Mouse (Mus musculus) hindbrain, embryonic 14.5 days (tissue): ENCODE data around the gene Rhou. TPM values are rescaled to one million over a fixed set of nuclear protein-coding genes. Genes with fewer than 3 reads are reported as not detected.

ENCODE experiments used
- ATAC-seq: fragments of 200-750 bp; cut with Nextera tagmentation; 2 replicates; pipeline ENCODE4 v1.8.0; 2017; ENCODE audit warnings: moderate number of reproducible peaks, mild to moderate bottlenecking, moderate TSS enrichment, moderate library complexity; ENCODE audit not compliant: low FRiP score
- DNase-seq: peaks from one replicate; pipeline ENCODE4 v3.0.0-alpha.2; 2015; ENCODE audit warnings: low spot score
- H3K27ac ChIP-seq: fragments of 300-500 bp; sonication (generic); 2 replicates; pipeline ENCODE4 v1.5.1; 2014; ENCODE audit warnings: mild to moderate bottlenecking, moderate library complexity
- H3K27me3 ChIP-seq: fragments of 300-500 bp; sonication (generic); 2 replicates; pipeline ENCODE4 v1.6.1; 2014; ENCODE audit warnings: mild to moderate bottlenecking, low read length, mixed read lengths; ENCODE audit not compliant: control insufficient read depth, insufficient read depth
- H3K36me3 ChIP-seq: fragments of 300-500 bp; sonication (generic); replicated peaks from 2 replicates; pipeline ENCODE4 v1.6.1; 2014; ENCODE audit not compliant: control insufficient read depth, insufficient read depth
- H3K4me1 ChIP-seq: fragments of 300-500 bp; sonication (generic); replicated peaks from 2 replicates; pipeline ENCODE4 v1.6.1; 2014; ENCODE audit warnings: antibody characterized with exemption, low read length, mixed read lengths; ENCODE audit not compliant: control insufficient read depth, insufficient read depth
- H3K4me2 ChIP-seq: fragments of 300-500 bp; sonication (generic); replicated peaks from 2 replicates; pipeline ENCODE4 v1.6.1; 2014; ENCODE audit warnings: mild to moderate bottlenecking, moderate library complexity
- H3K4me3 ChIP-seq: fragments of 300-500 bp; sonication (generic); replicated peaks from 2 replicates; pipeline ENCODE4 v1.5.1; 2014; ENCODE audit warnings: mild to moderate bottlenecking, low read length
- H3K9ac ChIP-seq: fragments of 300-500 bp; sonication (generic); 2 replicates; pipeline ENCODE4 v1.6.1; 2014
- H3K9me3 ChIP-seq: fragments of 300-500 bp; sonication (generic); 2 replicates; pipeline ENCODE4 v1.6.1; 2016; ENCODE audit warnings: low read length; ENCODE audit not compliant: control insufficient read depth
- WGBS: fragments of 180-500 bp; shearing (Covaris S2); extraction: QIAGEN DNeasy Blood & Tissue Kit; methylation state at CpG from one replicate; pipeline ENCODE4 v1.1.7; 2014; 5-methylcytosine and 5-hydroxymethylcytosine counted together
- polyA plus RNA-seq: library from polyadenylated mRNA; unstranded; fragments of >200 nt; fragmentation: Nextera tagmentation; extraction: Ambion mirVana; gene quantifications from 2 replicates; pipeline ENCODE4 v1.2.1, GENCODE M21; 2014

The Rhou gene
- polyA plus RNA-seq, 1 experiment from 2014 or later: 14.9 TPM

DNA sequence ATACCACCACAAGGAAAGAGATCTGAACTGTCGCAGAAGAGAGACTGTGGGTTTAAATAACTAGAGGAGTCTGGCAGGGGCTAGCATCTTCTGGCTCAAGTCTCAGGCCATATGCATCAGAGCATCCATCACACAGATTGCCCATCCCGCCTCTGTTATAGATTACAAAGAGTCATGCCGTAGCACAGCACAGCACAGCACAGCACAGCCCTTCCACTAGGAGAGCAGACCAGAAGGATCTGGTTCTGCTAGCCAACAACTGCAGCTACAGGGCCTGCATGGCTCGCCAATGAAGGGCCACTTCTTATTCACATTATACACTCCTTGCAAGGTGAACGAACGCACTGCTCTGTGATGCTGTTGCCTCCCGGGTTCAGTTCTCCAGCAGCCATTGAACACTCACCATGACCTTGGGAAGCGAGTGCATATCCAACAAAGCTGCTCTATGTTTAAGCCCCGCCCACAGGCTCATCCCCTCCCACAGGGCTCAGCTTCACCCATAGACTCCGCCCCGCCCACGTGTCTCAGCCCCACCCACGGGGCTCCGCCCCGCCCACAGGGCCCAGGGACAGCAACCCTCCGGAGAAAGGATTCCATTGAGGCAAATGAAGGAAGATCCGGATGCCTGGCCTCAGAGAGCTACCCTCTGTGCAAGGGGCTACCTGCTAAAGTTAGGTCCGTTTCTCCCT is 28.5 kb downstream of the Rhou start:
- H3K27me3 ChIP-seq: no peaks in the 10 kb centered on the region
- ATAC-seq (no peak), DNase-seq (no peak)
- H3K4me2 ChIP-seq: no peak overlapping the region
- no peak overlapping the region for H3K9ac ChIP-seq
- WGBS: 16% methylated on average over 18 of the region's 18 CpGs
- no peak overlapping the region for H3K4me3 ChIP-seq
- H3K9me3 ChIP-seq: no peaks in the 10 kb centered on the region
- H3K4me1 ChIP-seq: no peaks in the 10 kb centered on the region
- H3K36me3 ChIP-seq: no peaks in the 10 kb centered on the region
- no peak overlapping the region for H3K27ac ChIP-seq

- Histone ChIP-seq H3K9me3 (no peaks in the 10 kb centered on the region), H3K27me3 (no peaks in the 10 kb centered on the region), H3K4me1 (no peaks in the 10 kb centered on the region), H3K9ac (no peak overlapping the region), H3K4me3 (no peak overlapping the region), H3K27ac (no peak overlapping the region), H3K36me3 (no peaks in the 10 kb centered on the region), H3K4me2 (no peak overlapping the region)
- no peak for ATAC-seq
- no peak for DNase-seq
- 65% methylated on average over 7 of the region's 7 CpGs for WGBS
Observed at GRCm38 (mm10) chr8:123683321-123683720, 29.6 kb downstream of the Rhou start.

GRCm38 (mm10) chr8:123684806-123685205 is 31.1 kb downstream of the Rhou start:
- no peak overlapping the region for H3K4me2 ChIP-seq
- ATAC-seq (no peak), DNase-seq (no peak)
- H3K4me3 ChIP-seq: no peak overlapping the region
- H3K4me1 ChIP-seq: no peaks in the 10 kb centered on the region
- H3K36me3 ChIP-seq: no peaks in the 10 kb centered on the region
- H3K9ac ChIP-seq: no peak overlapping the region
- 87% methylated on average over 7 of the region's 7 CpGs for WGBS
- H3K9me3 ChIP-seq: no peaks in the 10 kb centered on the region
- H3K27me3 ChIP-seq: no peaks in the 10 kb centered on the region
- H3K27ac ChIP-seq: peak overlapping the region; percentile 62

- H3K9ac ChIP-seq: no peak overlapping the region
- H3K36me3 ChIP-seq: no peaks in the 10 kb centered on the region
- no peak overlapping the region for H3K4me3 ChIP-seq
- ATAC-seq (no peak; the same call in 1 of the 2 replicates), DNase-seq (peak; percentile 24)
- peak overlapping the region; percentile 77 for H3K27ac ChIP-seq
- no peaks in the 10 kb centered on the region for H3K27me3 ChIP-seq
- H3K4me2 ChIP-seq: no peak overlapping the region
- no peaks in the 10 kb centered on the region for H3K9me3 ChIP-seq
- 44% methylated on average over 4 of the region's 4 CpGs for WGBS
- H3K4me1 ChIP-seq: no peaks in the 10 kb centered on the region
Observed at GRCm38 (mm10) chr8:123685477-123685876, 31.7 kb downstream of the Rhou start.

DNA sequence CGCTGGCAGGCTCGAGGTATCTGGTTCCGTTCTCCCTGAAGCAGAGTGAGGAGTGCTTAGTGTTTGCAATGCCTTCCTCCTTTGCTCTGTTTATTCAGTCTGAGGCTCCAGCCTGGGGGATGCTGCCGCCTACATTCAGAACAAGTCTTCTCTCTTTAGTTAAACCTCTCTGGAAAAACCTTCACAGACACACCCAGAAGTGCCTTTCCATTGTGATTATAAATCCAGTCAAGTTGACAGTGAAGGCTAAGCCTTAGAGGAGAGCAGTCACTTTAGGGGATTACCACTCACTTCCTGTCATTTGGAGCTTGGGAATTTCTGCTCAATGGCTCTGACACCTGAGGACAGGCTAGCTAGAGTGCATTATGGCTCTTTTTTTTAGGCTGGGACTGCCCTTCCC is 34.1 kb downstream of the Rhou start:
- H3K36me3 ChIP-seq: no peaks in the 10 kb centered on the region
- no peak overlapping the region for H3K9ac ChIP-seq
- no peaks in the 10 kb centered on the region for H3K4me1 ChIP-seq
- H3K4me2 ChIP-seq: no peak overlapping the region
- WGBS: 63% methylated on average over 4 of the region's 4 CpGs
- H3K27me3 ChIP-seq: no peaks in the 10 kb centered on the region
- DNase-seq (no peak), ATAC-seq (no peak)
- no peaks in the 10 kb centered on the region for H3K9me3 ChIP-seq
- no peak overlapping the region for H3K4me3 ChIP-seq
- no peak overlapping the region for H3K27ac ChIP-seq

DNA sequence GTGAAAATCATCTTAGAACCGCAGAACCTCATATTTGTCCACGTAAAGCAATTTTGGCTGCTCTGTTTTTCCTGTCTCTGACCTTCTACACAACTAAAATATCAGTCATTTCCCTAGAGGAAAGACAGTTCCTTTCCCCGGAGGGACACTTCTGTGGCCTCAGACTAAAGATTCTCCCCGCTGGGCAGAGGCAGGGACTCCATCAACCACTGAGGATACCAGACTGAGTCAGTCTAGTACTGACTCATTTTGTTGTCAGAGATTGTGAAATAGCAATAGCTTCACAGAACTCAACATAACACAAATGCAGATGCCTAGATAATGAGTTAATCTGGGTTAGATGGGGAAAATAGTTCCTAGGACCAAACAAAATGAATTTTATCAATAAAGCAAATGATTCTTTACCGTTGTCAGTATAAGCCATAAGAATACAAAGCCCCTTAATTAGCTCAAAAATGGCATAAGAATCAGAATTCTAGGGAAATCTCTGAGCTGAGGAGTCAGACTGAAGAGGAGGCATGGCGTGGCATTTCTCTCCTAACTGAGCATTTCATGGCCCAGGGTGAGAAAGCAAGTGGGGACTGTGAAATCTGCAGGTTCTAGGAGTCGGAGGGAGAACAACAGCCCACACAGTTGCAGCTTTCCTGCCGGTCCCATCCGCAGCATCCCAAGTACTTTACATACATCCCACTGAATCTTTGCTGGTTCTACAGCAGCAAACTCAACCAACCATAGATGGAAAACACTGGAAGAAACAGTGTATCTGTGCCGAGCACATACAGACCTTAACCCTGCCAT is 38.6 kb downstream of the Rhou start:
- WGBS: 84% methylated on average over 10 of the region's 10 CpGs
- no peak overlapping the region for H3K9ac ChIP-seq
- no peak overlapping the region for H3K4me3 ChIP-seq
- H3K27me3 ChIP-seq: no peaks in the 10 kb centered on the region
- H3K36me3 ChIP-seq: no peaks in the 10 kb centered on the region
- ATAC-seq (no peak), DNase-seq (no peak)
- H3K4me1 ChIP-seq: no peaks in the 10 kb centered on the region
- no peak overlapping the region for H3K27ac ChIP-seq
- no peaks in the 10 kb centered on the region for H3K9me3 ChIP-seq
- H3K4me2 ChIP-seq: no peak overlapping the region

DNA sequence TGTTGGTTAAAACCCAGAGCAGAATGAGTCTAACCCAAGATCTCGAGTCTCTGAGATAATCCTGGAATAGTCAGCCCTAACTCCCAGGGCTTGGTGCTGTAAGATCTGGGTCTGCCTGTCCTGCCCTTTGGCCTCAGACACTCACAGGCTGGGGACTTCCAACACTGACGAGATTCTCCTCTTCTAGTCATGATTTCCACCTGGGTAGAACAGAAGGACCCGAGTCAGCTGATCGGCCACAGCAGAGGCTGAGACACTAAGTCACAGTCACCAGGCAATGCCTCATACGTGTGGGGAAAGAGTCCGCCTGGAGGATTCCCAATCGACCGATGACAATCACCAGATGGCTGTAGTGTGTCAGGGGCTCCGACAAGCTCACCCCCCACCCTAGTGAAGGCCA is 42.4 kb downstream of the Rhou start:
- no peak overlapping the region for H3K27ac ChIP-seq
- H3K27me3 ChIP-seq: no peaks in the 10 kb centered on the region
- H3K9me3 ChIP-seq: no peaks in the 10 kb centered on the region
- DNase-seq: no peak
- H3K9ac ChIP-seq: no peak overlapping the region
- H3K4me3 ChIP-seq: no peak overlapping the region
- no peak overlapping the region for H3K4me2 ChIP-seq
- H3K4me1 ChIP-seq: no peaks in the 10 kb centered on the region
- WGBS: 79% methylated on average over 9 of the region's 9 CpGs
- ATAC-seq: no peak
- no peaks in the 10 kb centered on the region for H3K36me3 ChIP-seq

- H3K4me3 ChIP-seq: no peak overlapping the region
- H3K4me2 ChIP-seq: no peak overlapping the region
- no peak for DNase-seq
- H3K9ac ChIP-seq: no peak overlapping the region
- no peak overlapping the region for H3K27ac ChIP-seq
- H3K36me3 ChIP-seq: no peaks in the 10 kb centered on the region
- ATAC-seq: no peak
- H3K9me3 ChIP-seq: no peaks in the 10 kb centered on the region
- 75% methylated on average over 5 of the region's 5 CpGs for WGBS
- H3K4me1 ChIP-seq: no peaks in the 10 kb centered on the region
- no peaks in the 10 kb centered on the region for H3K27me3 ChIP-seq
Observed at GRCm38 (mm10) chr8:123697329-123697728, 43.6 kb downstream of the Rhou start.

- Histone ChIP-seq H3K9ac (no peak overlapping the region), H3K36me3 (no peaks in the 10 kb centered on the region), H3K27me3 (no peaks in the 10 kb centered on the region), H3K27ac (no peak overlapping the region), H3K4me2 (no peak overlapping the region), H3K9me3 (no peaks in the 10 kb centered on the region), H3K4me3 (no peak overlapping the region), H3K4me1 (no peaks in the 10 kb centered on the region)
- ATAC-seq: no peak
- 76% methylated on average over 12 of the region's 12 CpGs for WGBS
- no peak for DNase-seq
Observed at GRCm38 (mm10) chr8:123700399-123701070, 46.8 kb downstream of the Rhou start.
